Comparison of ENCODE assay signal across 18 mouse cellular contexts in the genomic region with DNA sequence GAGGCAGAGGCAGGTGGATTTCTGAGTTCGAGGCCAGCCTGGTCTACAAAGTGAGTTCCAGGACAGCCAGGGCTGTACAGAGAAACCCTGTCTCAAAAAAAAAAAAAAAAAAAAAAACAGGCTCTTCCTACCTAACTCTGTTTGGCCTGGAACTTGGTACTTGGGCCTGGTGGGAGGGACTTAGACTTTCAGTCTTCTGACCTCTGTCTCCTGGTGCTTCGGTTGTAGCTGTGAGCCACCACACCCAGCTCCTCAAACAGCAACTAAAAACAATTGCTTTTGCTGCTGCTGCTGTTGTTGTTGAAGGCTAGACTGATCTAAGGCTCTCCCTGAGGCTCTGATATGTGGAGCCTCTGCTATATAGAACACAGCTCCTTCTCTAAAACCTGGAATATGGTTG. TPM values are rescaled to one million over a fixed set of nuclear protein-coding genes. Genes with fewer than 3 reads are reported as not detected.
"Had no signal": no experiment of that assay in that cellular context is flagged by ENCODE, and none has a peak within 500 bp of the region (broad histone marks: within the 10 kb centered on the region; RNA-seq: fewer than 3 reads in every experiment).

No protein-coding gene starts in this region.

- H3K36me3 ChIP-seq: limb, embryonic 13.5 days; liver, embryonic 12.5 days; midbrain, embryonic 10.5 days; neural tube, embryonic 15.5 days had no signal

- H3K27me3 ChIP-seq: limb, embryonic 13.5 days; neural tube, embryonic 15.5 days had no signal

- H3K4me2 ChIP-seq: limb, embryonic 13.5 days; liver, embryonic 12.5 days; lung, embryonic 14.5 days; neural tube, embryonic 15.5 days had no signal

- H3K9me3 ChIP-seq: limb, embryonic 13.5 days; liver, embryonic 12.5 days; midbrain, embryonic 10.5 days; neural tube, embryonic 15.5 days had no signal

- ATAC-seq: liver, embryonic 12.5 days had no signal

- H3K9ac ChIP-seq: limb, embryonic 13.5 days; liver, embryonic 12.5 days; lung, embryonic 14.5 days; neural tube, embryonic 15.5 days had no signal

- H3K27ac ChIP-seq: limb, embryonic 13.5 days; liver, embryonic 12.5 days; midbrain, embryonic 10.5 days; neural tube, embryonic 15.5 days had no signal

- DNase-seq: left cerebral cortex, postnatal 4 days; lung, embryonic 14.5 days; lung, postnatal 10 days; lung, postnatal 4 days; midbrain, embryonic 14.5 days; spleen, adult 18-20 months; thymus, adult 2 months; thymus, postnatal 25 days had no signal

- H3K4me1 ChIP-seq: limb, embryonic 13.5 days; liver, embryonic 12.5 days; neural tube, embryonic 15.5 days had no signal

- H3K4me3 ChIP-seq: limb, embryonic 13.5 days; liver, embryonic 12.5 days; midbrain, embryonic 10.5 days; myocyte; neural tube, embryonic 15.5 days had no signal

RNA-seq across cellular contexts. Expression of a gene that starts 25.0 kb away (rescaled TPM):
- total RNA-seq: megakaryocyte, adult 5-6 weeks had no signal

RNA-seq across cellular contexts. Expression of a gene that starts 50.3 kb away (rescaled TPM):
- total RNA-seq: megakaryocyte, adult 5-6 weeks had no signal
- polyA plus RNA-seq: large intestine, adult 2 months; liver, embryonic 12.5 days; liver, embryonic 16.5 days; myocyte; stomach, embryonic 14.5 days; testis, adult 2 months had no signal
